Mouse (Mus musculus) cortical plate, adult 2 months (tissue): ENCODE measurements around the gene Nudt17.

Experiments
- CTCF ChIP-seq: fragments of 200-500 bp; IDR thresholded peaks from 2 replicates; pipeline ENCODE4 v1.5.1; 2011; ENCODE audit warnings: mild to moderate bottlenecking, control low read depth, low read length; ENCODE audit not compliant: insufficient read depth; ENCODE audit errors: extremely low read depth
- POLR2A ChIP-seq: fragments of 200-500 bp; IDR thresholded peaks from 2 replicates; pipeline ENCODE4 v1.6.1; 2011; ENCODE audit warnings: mild to moderate bottlenecking, low read length, control low read depth; ENCODE audit not compliant: insufficient read depth; ENCODE audit errors: extremely low read depth

DNA sequence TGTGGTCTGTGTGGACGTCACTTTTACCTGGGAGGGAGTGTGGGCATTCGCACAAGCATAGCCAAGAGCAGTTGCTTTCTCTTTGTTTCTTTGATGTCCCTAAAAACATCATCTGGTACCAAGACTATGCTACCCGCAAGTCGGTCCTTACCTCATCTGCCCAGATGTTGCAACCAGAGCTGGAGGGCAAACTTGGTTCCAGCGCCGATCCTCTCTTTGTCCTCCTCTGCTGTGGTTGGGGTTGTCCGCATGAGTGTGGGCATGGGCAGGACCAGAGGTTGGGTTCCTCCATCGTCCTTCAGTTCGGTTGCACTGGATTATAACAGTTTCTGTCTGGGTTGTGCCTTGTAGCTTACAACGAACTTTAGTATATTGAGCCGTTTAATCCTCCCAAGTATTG is 2.1 kb downstream of the Nudt17 start:
- no peak for TF ChIP-seq POLR2A
- TF ChIP-seq CTCF = no peak
